Mouse (Mus musculus) megakaryocyte, embryonic 14.5 days (primary cell): ENCODE data around the gene Cox5b.

Experiments
- FLI1 ChIP-seq: IDR thresholded peaks from 2 replicates; pipeline ENCODE4 v1.6.1; 2012; ENCODE audit warnings: low read length, inconsistent platforms, mixed read lengths
- GATA1 ChIP-seq: IDR thresholded peaks from 3 replicates; pipeline ENCODE4 v1.6.1; 2012; ENCODE audit warnings: mixed read lengths, low read length, inconsistent platforms, borderline replicate concordance

- no peak for TF ChIP-seq GATA1
- TF ChIP-seq FLI1, result no peak
Measured at GRCm38 (mm10) chr1:36694871-36695270, 3.6 kb downstream of the Cox5b start.
